Mouse (Mus musculus): ENCODE data around the gene Chrm2. TPM values are rescaled to one million over a fixed set of nuclear protein-coding genes. Genes with fewer than 3 reads are reported as not detected.

Gene Chrm2
- total RNA-seq, 1 experiment from 2014 or later = 0.15 TPM

DNA sequence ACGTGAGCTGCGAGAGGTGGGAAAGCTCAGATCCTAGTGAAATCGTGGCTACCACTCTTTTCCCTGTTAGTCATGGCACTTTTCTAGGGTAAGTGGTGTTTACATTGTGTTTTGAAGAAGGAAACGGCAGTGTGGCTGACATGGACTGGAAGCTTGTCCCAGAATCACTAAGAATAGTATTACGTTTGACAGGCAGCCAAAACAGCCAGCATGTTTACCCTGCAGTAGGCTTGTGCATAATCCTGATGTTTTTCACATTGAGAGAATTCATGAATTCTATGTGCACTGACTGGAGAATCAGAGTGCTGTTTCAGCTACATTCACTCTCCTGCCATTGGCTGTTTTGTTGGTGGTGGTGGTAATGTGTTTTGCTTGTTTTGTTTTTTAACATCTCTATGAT is 129.4 kb downstream of the Chrm2 start:
- no peak for DNase-seq

DNA sequence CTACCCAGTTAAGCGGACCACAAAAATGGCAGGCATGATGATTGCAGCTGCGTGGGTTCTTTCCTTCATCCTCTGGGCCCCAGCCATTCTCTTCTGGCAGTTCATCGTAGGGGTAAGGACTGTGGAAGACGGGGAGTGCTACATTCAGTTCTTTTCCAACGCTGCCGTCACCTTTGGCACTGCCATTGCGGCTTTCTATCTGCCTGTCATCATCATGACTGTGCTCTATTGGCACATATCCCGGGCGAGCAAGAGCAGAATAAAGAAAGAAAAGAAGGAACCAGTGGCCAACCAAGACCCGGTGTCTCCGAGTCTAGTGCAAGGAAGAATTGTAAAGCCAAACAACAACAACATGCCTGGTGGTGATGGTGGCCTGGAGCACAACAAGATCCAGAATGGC is 135.7 kb downstream of the Chrm2 start:
- no peak for DNase-seq

DNA sequence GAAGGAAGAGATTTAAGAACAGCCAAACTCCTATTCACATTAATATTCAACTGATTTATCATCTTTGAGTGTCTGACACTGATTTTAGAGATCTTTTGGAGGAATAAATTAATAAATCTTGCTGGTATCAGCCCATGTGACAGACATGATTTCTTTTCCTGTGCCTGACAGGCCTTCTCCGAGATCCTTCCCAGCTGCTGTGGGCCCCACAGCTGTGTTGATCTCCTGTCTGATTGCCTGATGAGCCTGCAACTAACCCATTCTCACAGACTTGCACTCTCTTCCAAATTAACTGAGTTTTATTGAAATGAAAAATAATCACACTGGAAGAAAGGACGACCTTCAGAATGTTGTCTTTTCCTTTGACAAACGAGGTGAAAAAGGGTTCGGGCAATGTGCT is 140.6 kb downstream of the Chrm2 start:
- no peak for DNase-seq

DNA sequence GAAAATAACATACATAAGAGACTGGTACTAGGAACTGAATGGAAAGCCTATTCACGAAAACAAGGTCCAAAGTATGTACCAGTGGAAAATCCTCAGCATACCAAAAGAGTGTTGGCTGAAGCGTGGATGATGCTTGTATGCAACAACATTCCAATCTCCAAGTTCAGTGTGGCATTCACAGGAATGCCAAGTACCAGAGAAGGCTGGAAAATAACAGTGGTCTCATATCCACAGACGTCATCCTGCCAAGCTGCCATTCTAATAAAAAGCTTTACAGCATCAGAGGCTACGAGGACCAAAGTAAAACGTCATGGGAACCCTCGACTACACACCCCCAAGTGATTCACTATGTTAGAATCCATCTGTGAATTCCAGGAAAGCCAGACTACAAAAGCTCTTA is 153.4 kb downstream of the Chrm2 start:
- DNase-seq = no peak

DNA sequence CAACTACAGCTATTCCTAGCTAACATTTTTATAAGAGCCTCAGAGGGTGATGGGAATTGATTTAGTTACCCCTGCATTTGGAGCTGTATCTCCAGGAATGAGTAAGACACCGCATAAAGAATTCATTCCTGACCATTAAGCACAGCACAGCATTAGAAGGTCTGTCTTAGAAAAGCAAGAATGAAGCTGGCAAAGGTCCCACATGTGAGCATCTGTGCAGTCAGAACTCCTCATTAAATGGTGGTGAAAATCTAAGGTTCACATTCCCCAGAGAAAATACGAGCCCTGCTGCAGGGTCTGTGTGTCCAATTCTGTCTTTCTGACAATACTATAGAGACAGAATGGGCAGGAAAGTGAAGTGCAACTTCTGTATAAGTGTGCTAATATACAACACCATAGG is 179.0 kb downstream of the Chrm2 start:
- DNase-seq = no peak

Small RNA genes lying within 50 kb of the gene (microRNA-seq; reads per million reads assigned to microRNA genes)
- 3.1 to 3.6 reads per million in 2 experiments for gene Mir490

All from adrenal gland, postnatal 25 days (tissue).